Mouse (Mus musculus) cerebellum, postnatal 14 days (tissue): ENCODE results near the gene Ms4a10.

ENCODE experiments used
- DNase-seq, 2 experiments: peaks; one replicate each; pipeline ENCODE4 v3.0.0; 2021; ENCODE audit warnings: mixed read lengths in 2 of 2

Gene Ms4a10

GRCm38 (mm10) chr19:10916506-10916905, 58.0 kb downstream of the Ms4a10 start:
- no peak for DNase-seq

- DNase-seq, result no peak
These were observed 59.6 kb downstream of the Ms4a10 start for GRCm38 (mm10) chr19:10914870-10915269.

GRCm38 (mm10) chr19:10914291-10914690, 60.2 kb downstream of the Ms4a10 start:
- DNase-seq, result no peak
